Mouse (Mus musculus) ES-Bruce4 (cell line): ENCODE data around the gene Nbeal2. TPM values are rescaled to one million over a fixed set of nuclear protein-coding genes. Genes with fewer than 3 reads are reported as not detected.
"Not testable (repeated sequence)": the region's sequence is repeated elsewhere in the genome, so short reads cannot be mapped to it uniquely, and the experiment has no call there.

Experiments
- H3K27ac ChIP-seq: 2 replicates; pipeline ENCODE4 v1.5.1; 2012; ENCODE audit warnings: low read length, inconsistent platforms; ENCODE audit not compliant: insufficient read depth
- H3K27me3 ChIP-seq: 2 replicates; pipeline ENCODE4 v1.6.1; 2012; ENCODE audit warnings: mild to moderate bottlenecking, low read length, inconsistent platforms; ENCODE audit not compliant: control insufficient read depth, poor library complexity, insufficient read depth, severe bottlenecking
- H3K36me3 ChIP-seq: 2 replicates; pipeline ENCODE4 v1.6.1; 2012; ENCODE audit warnings: inconsistent platforms, mild to moderate bottlenecking, low read length, moderate library complexity; ENCODE audit not compliant: control insufficient read depth, poor library complexity, insufficient read depth, severe bottlenecking
- H3K4me1 ChIP-seq: one replicate; pipeline ENCODE4 v1.8.1; 2011; ENCODE audit warnings: low read length; ENCODE audit not compliant: control insufficient read depth, insufficient read depth
- H3K4me3 ChIP-seq: 2 replicates; pipeline ENCODE4 v1.5.1; 2011; ENCODE audit warnings: low read depth, mild to moderate bottlenecking, low read length
- H3K9ac ChIP-seq: 2 replicates; pipeline ENCODE4 v1.6.1; 2012; ENCODE audit warnings: low read depth, mild to moderate bottlenecking, inconsistent platforms; ENCODE audit not compliant: poor library complexity, severe bottlenecking
- H3K9me3 ChIP-seq: replicated peaks from 2 replicates; pipeline ENCODE4 v1.6.1; 2012; ENCODE audit warnings: mild to moderate bottlenecking, low read length, inconsistent platforms; ENCODE audit not compliant: control insufficient read depth, poor library complexity, insufficient read depth, severe bottlenecking
- CTCF ChIP-seq: IDR thresholded peaks from one replicate; pipeline ENCODE4 v1.8.1; 2011; ENCODE audit warnings: low read depth, low read length
- EP300 ChIP-seq: IDR thresholded peaks from 2 replicates; pipeline ENCODE4 v1.6.1; 2011; ENCODE audit warnings: low read depth, low read length; ENCODE audit not compliant: insufficient read depth
- POLR2A ChIP-seq: IDR thresholded peaks from one replicate; pipeline ENCODE4 v1.8.1; 2011; ENCODE audit warnings: low read length; ENCODE audit not compliant: insufficient read depth
- polyA plus RNA-seq: library from polyadenylated mRNA; stranded (reverse); fragments of >200 nt; gene quantifications from 2 replicates; pipeline ENCODE4 v1.2.4, GENCODE M21; 2011; ENCODE audit warnings: low read depth; ENCODE audit not compliant: missing spikeins, insufficient read depth, insufficient read length

The Nbeal2 gene
- polyA plus RNA-seq, 1 experiment, result 10.3 TPM

GRCm38 (mm10) chr9:110685187-110685586, 31.2 kb upstream of the Nbeal2 start:
- H3K4me3 ChIP-seq, result no peak overlapping the region
- H3K4me1 ChIP-seq, result peaks cover 26% of the 10 kb centered on the region
- no peak overlapping the region for H3K27ac ChIP-seq
- no peaks in the 10 kb centered on the region for H3K36me3 ChIP-seq
- TF ChIP-seq POLR2A (no peak), EP300 (peak; percentile 85)
- no peaks in the 10 kb centered on the region for H3K9me3 ChIP-seq
- H3K9ac ChIP-seq, result no peak overlapping the region
- H3K27me3 ChIP-seq, result no peaks in the 10 kb centered on the region

GRCm38 (mm10) chr9:110684100-110684831, 30.3 kb upstream of the Nbeal2 start:
- H3K27ac ChIP-seq, result no peak overlapping the region
- H3K36me3 ChIP-seq, result no peaks in the 10 kb centered on the region
- no peaks in the 10 kb centered on the region for H3K27me3 ChIP-seq
- TF ChIP-seq POLR2A, result no peak
- TF ChIP-seq EP300, result 0 out of 2 replicates have a peak, but pooled peaks have one; percentile 32
- H3K4me3 ChIP-seq, result no peak overlapping the region
- no peaks in the 10 kb centered on the region for H3K9me3 ChIP-seq
- H3K9ac ChIP-seq, result no peak overlapping the region
- H3K4me1 ChIP-seq, result peaks cover 26% of the 10 kb centered on the region

- no peaks in the 10 kb centered on the region for H3K27me3 ChIP-seq
- H3K9ac ChIP-seq, result no peak overlapping the region
- TF ChIP-seq EP300, result no peak
- no peak for TF ChIP-seq CTCF
- no peak for TF ChIP-seq POLR2A
- H3K9me3 ChIP-seq, result no peaks in the 10 kb centered on the region
- no peak overlapping the region for H3K27ac ChIP-seq
- no peak overlapping the region for H3K4me3 ChIP-seq
- H3K36me3 ChIP-seq, result no peaks in the 10 kb centered on the region
- H3K4me1 ChIP-seq, result peaks cover 30% of the 10 kb centered on the region
These were observed 29.7 kb upstream of the Nbeal2 start for GRCm38 (mm10) chr9:110683574-110684099.

DNA sequence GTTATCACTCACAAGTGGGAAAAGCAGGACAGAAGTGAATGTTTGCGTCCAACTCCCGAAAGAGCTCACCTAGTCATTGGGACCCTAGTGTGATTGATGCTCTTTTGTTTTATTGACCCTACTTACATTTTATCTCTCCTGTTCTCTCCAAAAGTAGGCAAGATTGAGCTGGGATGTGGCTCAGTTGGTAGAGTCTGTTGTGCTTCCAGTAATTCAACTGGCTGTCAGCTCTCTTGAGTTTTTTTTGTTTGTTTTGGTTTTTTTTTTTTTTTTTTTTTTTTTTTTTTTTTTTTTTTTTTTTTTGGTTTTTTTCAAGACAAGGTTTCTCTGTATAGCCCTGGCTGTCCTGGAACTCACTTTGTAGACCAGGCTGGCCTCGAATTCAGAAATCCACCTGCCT, 28.7 kb upstream of the Nbeal2 start:
- not testable (repeated sequence) for H3K9me3 ChIP-seq, H3K36me3 ChIP-seq, H3K27me3 ChIP-seq, H3K27ac ChIP-seq, H3K4me3 ChIP-seq, H3K9ac ChIP-seq
- peaks cover 32% of the 10 kb centered on the region for H3K4me1 ChIP-seq

GRCm38 (mm10) chr9:110682255-110682654, 28.3 kb upstream of the Nbeal2 start:
- Histone ChIP-seq H3K4me3 (no peak overlapping the region), H3K9ac (no peak overlapping the region), H3K27me3 (no peaks in the 10 kb centered on the region), H3K36me3 (no peaks in the 10 kb centered on the region), H3K4me1 (peaks cover 32% of the 10 kb centered on the region), H3K9me3 (no peaks in the 10 kb centered on the region), H3K27ac (no peak overlapping the region)
- TF ChIP-seq POLR2A (no peak), EP300 (0 out of 2 replicates have a peak, but pooled peaks have one; percentile 19), CTCF (no peak)

- H3K27me3 ChIP-seq, result no peaks in the 10 kb centered on the region
- no peak overlapping the region for H3K27ac ChIP-seq
- TF ChIP-seq CTCF (no peak), EP300 (no peak), POLR2A (no peak)
- no peak overlapping the region for H3K9ac ChIP-seq
- H3K9me3 ChIP-seq, result no peaks in the 10 kb centered on the region
- peaks cover 32% of the 10 kb centered on the region for H3K4me1 ChIP-seq
- no peak overlapping the region for H3K4me3 ChIP-seq
- H3K36me3 ChIP-seq, result no peaks in the 10 kb centered on the region
These were observed 27.9 kb upstream of the Nbeal2 start for GRCm38 (mm10) chr9:110681817-110682216.
